Mouse (Mus musculus) activated CD4-positive, CD25-positive, alpha-beta regulatory T cell (primary cell): Measurements from ENCODE around the gene Slc35a1. TPM values are rescaled to one million over a fixed set of nuclear protein-coding genes. Genes with fewer than 3 reads are reported as not detected.

Source experiments
- polyA plus RNA-seq, 2 experiments: library from polyadenylated mRNA; unstranded; fragments of 100-300 nt; shearing (Covaris generic); gene quantifications; one replicate each; pipeline ENCODE4 v1.2.1; 2017

Slc35a1 gene
- 10 to 100 TPM; 20.0 to 29.9 TPM for polyA plus RNA-seq

DNA sequence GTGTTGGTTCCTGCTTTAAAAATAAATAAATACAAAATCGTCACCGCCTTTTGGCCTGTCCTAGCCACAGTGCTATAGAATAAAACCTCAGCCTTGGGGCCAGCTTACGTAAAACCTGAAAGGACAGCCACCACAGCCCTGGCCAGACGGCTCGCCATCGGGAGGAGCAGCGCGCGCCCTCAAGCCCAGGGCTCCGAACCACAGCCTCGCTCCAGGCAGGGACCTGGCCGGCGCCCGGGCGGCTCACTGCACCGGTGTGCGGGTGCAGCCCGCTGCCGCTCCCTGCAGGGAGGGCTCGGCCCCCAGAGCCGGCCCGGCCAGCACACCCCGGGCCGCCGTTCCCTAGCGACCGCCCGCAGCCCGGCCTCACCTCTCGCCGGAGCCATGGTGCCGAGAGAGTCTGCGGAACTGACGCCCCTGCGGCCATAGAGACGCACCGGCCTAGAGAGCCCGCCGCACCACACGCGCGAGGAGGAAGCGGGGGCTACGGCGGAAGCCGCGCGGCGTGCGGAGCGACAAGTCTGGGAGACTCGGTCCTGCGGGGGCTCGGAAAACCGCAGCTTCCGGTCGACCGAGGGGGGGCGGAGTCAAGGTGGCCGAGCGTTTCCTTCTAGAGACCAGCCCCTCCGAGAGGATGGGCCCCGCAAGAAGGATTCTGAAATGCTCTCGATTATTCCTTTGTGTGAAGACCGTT lies at the start of gene Slc35a1:
Gene Slc35a1 (minus strand): TSS at position 565 of the 694 bp plus-strand sequence.

DNA sequence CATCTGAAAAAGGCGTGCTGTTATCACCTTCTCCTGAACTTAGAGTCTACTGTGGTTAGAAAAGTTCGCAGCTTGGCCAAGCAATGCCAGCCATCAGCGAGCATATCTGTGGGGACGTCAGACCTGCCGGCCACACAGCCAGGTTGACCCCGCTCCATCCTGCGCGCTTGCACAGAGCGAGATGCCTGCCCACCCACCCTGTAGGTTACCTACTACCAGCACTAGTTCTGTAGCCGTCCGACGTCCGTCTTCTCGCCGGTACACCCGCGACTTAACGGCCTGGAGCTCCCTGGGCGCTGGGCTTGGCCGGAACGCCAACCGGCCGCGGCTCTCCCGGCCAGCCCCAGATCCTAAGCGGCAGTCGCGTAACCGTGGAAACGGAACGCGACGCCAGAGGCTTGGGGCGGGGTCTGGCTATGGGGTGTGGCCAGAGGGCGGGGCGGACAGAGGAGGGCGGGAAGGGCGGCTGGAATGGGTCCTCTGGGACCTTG lies 42.7 kb upstream of the Slc35a1 start, which contains the start of gene Cfap206:
Gene Cfap206 (minus strand): TSS at position 356 of the 491 bp plus-strand sequence.

GRCm38 (mm10) chr4:34614630-34615094 lies 72.6 kb downstream of the Slc35a1 start, which contains the start of the genes Orc3 and Rars2:
Gene Orc3, minus strand, starts transcription at chr4:34614944.
Gene Rars2, plus strand, starts transcription at chr4:34614957.

Other genes starting within 250 kb of the Slc35a1 start
- 10 to 100 TPM; 61.0 to 68.5 TPM for gene Akirin2, start 136.5 kb downstream of the Slc35a1 start, polyA plus RNA-seq
- 100 to 1,000 TPM in 1 of 2 experiments, 10 to 100 TPM in 1; 90.1 to 112 TPM for gene Orc3, start 72.5 kb downstream of the Slc35a1 start, polyA plus RNA-seq
- 10 to 100 TPM; 40.5 to 44.9 TPM for gene Rars2, start 72.5 kb downstream of the Slc35a1 start, polyA plus RNA-seq
- gene Cfap206, start 42.8 kb upstream of the Slc35a1 start, polyA plus RNA-seq, result under 1 TPM in 1 of 2 experiments, not detected in 1; 0.57 TPM
- not detected for gene Gm136, start 68.8 kb upstream of the Slc35a1 start, polyA plus RNA-seq
- gene Smim8, start 91.0 kb upstream of the Slc35a1 start, polyA plus RNA-seq, result 10 to 100 TPM; 68.7 to 86.7 TPM
- 10 to 100 TPM; 39.8 to 41.3 TPM for gene Zfp292, start 195.5 kb upstream of the Slc35a1 start, polyA plus RNA-seq
- gene Cga, start 206.3 kb upstream of the Slc35a1 start, polyA plus RNA-seq, result under 1 TPM in 1 of 2 experiments, not detected in 1; 0.32 TPM